Mouse (Mus musculus) hindbrain, embryonic 12.5 days (tissue): ENCODE results near the gene Acsm2. TPM values are rescaled to one million over a fixed set of nuclear protein-coding genes. Genes with fewer than 3 reads are reported as not detected.
"Not testable (repeated sequence)": the region's sequence is repeated elsewhere in the genome, so short reads cannot be mapped to it uniquely, and the experiment has no call there.

Experiments used
- ATAC-seq: fragments of 200-750 bp; cut with Nextera tagmentation; 2 replicates; pipeline ENCODE4 v1.8.0; 2017; ENCODE audit warnings: moderate TSS enrichment; ENCODE audit not compliant: low FRiP score
- H3K27ac ChIP-seq: fragments of 300-500 bp; sonication (generic); 2 replicates; pipeline ENCODE4 v1.5.1; 2016; ENCODE audit warnings: mild to moderate bottlenecking
- H3K27me3 ChIP-seq: fragments of 300-500 bp; sonication (generic); 2 replicates; pipeline ENCODE4 v1.6.1; 2016; ENCODE audit warnings: mild to moderate bottlenecking
- H3K36me3 ChIP-seq: fragments of 300-500 bp; sonication (generic); 2 replicates; pipeline ENCODE4 v1.6.1; 2016; ENCODE audit warnings: mild to moderate bottlenecking
- H3K4me1 ChIP-seq: fragments of 300-500 bp; sonication (generic); 2 replicates; pipeline ENCODE4 v1.6.1; 2016
- H3K4me2 ChIP-seq: fragments of 300-500 bp; sonication (generic); replicated peaks from 2 replicates; pipeline ENCODE4 v1.6.1; 2016; ENCODE audit warnings: mild to moderate bottlenecking
- H3K4me3 ChIP-seq: fragments of 300-500 bp; sonication (generic); 2 replicates; pipeline ENCODE4 v1.5.1; 2016; ENCODE audit warnings: mild to moderate bottlenecking
- H3K9ac ChIP-seq: fragments of 300-500 bp; sonication (generic); 2 replicates; pipeline ENCODE4 v1.6.1; 2016; ENCODE audit warnings: mild to moderate bottlenecking, moderate library complexity
- H3K9me3 ChIP-seq: fragments of 300-500 bp; sonication (generic); replicated peaks from 2 replicates; pipeline ENCODE4 v1.6.1; 2016; ENCODE audit warnings: mild to moderate bottlenecking
- WGBS: fragments of 180-500 bp; shearing (Covaris S2); methylation state at CpG from one replicate; pipeline ENCODE4 v1.1.7; 2016; 5-methylcytosine and 5-hydroxymethylcytosine counted together
- polyA plus RNA-seq: library from polyadenylated mRNA; unstranded; fragments of >200 nt; fragmentation: Nextera tagmentation; extraction: Ambion mirVana; gene quantifications from 2 replicates; pipeline ENCODE4 v1.2.1, GENCODE M21; 2016

The Acsm2 gene
- polyA plus RNA-seq, 1 experiment from 2014 or later: not detected

GRCm38 (mm10) chr7:119527548-119527947 lies 26.6 kb upstream of the Acsm2 start:
- no peaks in the 10 kb centered on the region for H3K4me1 ChIP-seq
- H3K4me3 ChIP-seq: no peak overlapping the region
- H3K27ac ChIP-seq: no peak overlapping the region
- WGBS: 78% methylated on average over 2 of the region's 2 CpGs
- H3K36me3 ChIP-seq: no peaks in the 10 kb centered on the region
- no peaks in the 10 kb centered on the region for H3K27me3 ChIP-seq
- H3K9me3 ChIP-seq: no peaks in the 10 kb centered on the region
- no peak for ATAC-seq
- H3K9ac ChIP-seq: no peak overlapping the region
- H3K4me2 ChIP-seq: no peak overlapping the region

- Histone ChIP-seq H3K9me3 (no peaks in the 10 kb centered on the region), H3K4me3 (no peak overlapping the region), H3K9ac (no peak overlapping the region), H3K4me1 (no peaks in the 10 kb centered on the region), H3K27me3 (no peaks in the 10 kb centered on the region), H3K36me3 (no peaks in the 10 kb centered on the region), H3K4me2 (no peak overlapping the region), H3K27ac (no peak overlapping the region)
- 83% methylated on average over 7 of the region's 7 CpGs for WGBS
- ATAC-seq: no peak
These were observed 25.5 kb upstream of the Acsm2 start for GRCm38 (mm10) chr7:119528617-119529016.

- Histone ChIP-seq H3K9me3 (no peaks in the 10 kb centered on the region), H3K27me3 (no peaks in the 10 kb centered on the region), H3K36me3 (no peaks in the 10 kb centered on the region), H3K27ac (no peak overlapping the region), H3K4me3 (no peak overlapping the region), H3K4me2 (no peak overlapping the region), H3K9ac (no peak overlapping the region), H3K4me1 (no peaks in the 10 kb centered on the region)
- 66% methylated on average over 1 of the region's 1 CpGs for whole genome bisulfite sequencing
- no peak for ATAC-seq
These were observed 21.2 kb upstream of the Acsm2 start for GRCm38 (mm10) chr7:119532924-119533323.

- Histone ChIP-seq H3K4me3 (no peak overlapping the region), H3K27me3 (no peaks in the 10 kb centered on the region), H3K4me2 (no peak overlapping the region), H3K9me3 (no peaks in the 10 kb centered on the region), H3K27ac (no peak overlapping the region), H3K9ac (no peak overlapping the region), H3K4me1 (no peaks in the 10 kb centered on the region), H3K36me3 (no peaks in the 10 kb centered on the region)
- WGBS: 74% methylated on average over 2 of the region's 2 CpGs
- no peak for ATAC-seq
These were observed 19.8 kb upstream of the Acsm2 start for GRCm38 (mm10) chr7:119534389-119534788.

GRCm38 (mm10) chr7:119542445-119542844 lies 11.7 kb upstream of the Acsm2 start:
- Histone ChIP-seq H3K9me3 (no peaks in the 10 kb centered on the region), H3K9ac (no peak overlapping the region), H3K27ac (no peak overlapping the region), H3K36me3 (no peaks in the 10 kb centered on the region), H3K4me3 (no peak overlapping the region), H3K4me2 (no peak overlapping the region), H3K4me1 (no peaks in the 10 kb centered on the region), H3K27me3 (no peaks in the 10 kb centered on the region)
- no peak for ATAC-seq
- 79% methylated on average over 2 of the region's 2 CpGs for WGBS

GRCm38 (mm10) chr7:119545572-119545971 lies 8.6 kb upstream of the Acsm2 start:
- no peak overlapping the region for H3K27ac ChIP-seq
- no peaks in the 10 kb centered on the region for H3K27me3 ChIP-seq
- H3K9me3 ChIP-seq: no peaks in the 10 kb centered on the region
- no peak overlapping the region for H3K4me3 ChIP-seq
- H3K36me3 ChIP-seq: no peaks in the 10 kb centered on the region
- no peak overlapping the region for H3K9ac ChIP-seq
- H3K4me2 ChIP-seq: no peak overlapping the region
- ATAC-seq: no peak
- no peaks in the 10 kb centered on the region for H3K4me1 ChIP-seq

GRCm38 (mm10) chr7:119550471-119551222 lies 3.5 kb upstream of the Acsm2 start:
- Histone ChIP-seq H3K4me2 (no peak overlapping the region), H3K4me1 (no peaks in the 10 kb centered on the region), H3K4me3 (no peak overlapping the region), H3K27me3 (no peaks in the 10 kb centered on the region), H3K27ac (no peak overlapping the region), H3K36me3 (no peaks in the 10 kb centered on the region), H3K9me3 (no peaks in the 10 kb centered on the region), H3K9ac (no peak overlapping the region)
- WGBS: 89% methylated on average over 3 of the region's 3 CpGs
- ATAC-seq: no peak

- ATAC-seq: no peak
- no peak overlapping the region for H3K4me3 ChIP-seq
- WGBS: 87% methylated on average over 3 of the region's 3 CpGs
These were observed 5.8 kb downstream of the Acsm2 start for GRCm38 (mm10) chr7:119559789-119560451.

GRCm38 (mm10) chr7:119560452-119560835 lies 6.3 kb downstream of the Acsm2 start:
- Histone ChIP-seq H3K27me3 (no peaks in the 10 kb centered on the region), H3K9me3 (no peaks in the 10 kb centered on the region), H3K27ac (no peak overlapping the region), H3K9ac (no peak overlapping the region), H3K4me3 (no peak overlapping the region), H3K36me3 (no peaks in the 10 kb centered on the region), H3K4me1 (no peaks in the 10 kb centered on the region), H3K4me2 (no peak overlapping the region)
- no peak for ATAC-seq
- 87% methylated on average over 3 of the region's 3 CpGs for WGBS

More at GRCm38 (mm10) chr7:119559789-119560451, 5.8 kb downstream of the Acsm2 start:
- Histone ChIP-seq H3K27ac (no peak overlapping the region), H3K9ac (no peak overlapping the region), H3K36me3 (no peaks in the 10 kb centered on the region), H3K9me3 (no peaks in the 10 kb centered on the region), H3K27me3 (no peaks in the 10 kb centered on the region), H3K4me2 (no peak overlapping the region), H3K4me1 (no peaks in the 10 kb centered on the region)

- ATAC-seq: no peak
- H3K9ac ChIP-seq: no peak overlapping the region
- no peaks in the 10 kb centered on the region for H3K27me3 ChIP-seq
- H3K27ac ChIP-seq: no peak overlapping the region
- no peak overlapping the region for H3K4me2 ChIP-seq
- no peaks in the 10 kb centered on the region for H3K36me3 ChIP-seq
- no peak overlapping the region for H3K4me3 ChIP-seq
- no peaks in the 10 kb centered on the region for H3K4me1 ChIP-seq
- no peaks in the 10 kb centered on the region for H3K9me3 ChIP-seq
- WGBS: 58% methylated on average over 4 of the region's 4 CpGs
These were observed 7.3 kb downstream of the Acsm2 start for GRCm38 (mm10) chr7:119561441-119561840.

GRCm38 (mm10) chr7:119562476-119562875 lies 8.3 kb downstream of the Acsm2 start:
- not testable (repeated sequence) for ATAC-seq, H3K9ac ChIP-seq, H3K27me3 ChIP-seq, H3K4me2 ChIP-seq, H3K9me3 ChIP-seq, H3K4me1 ChIP-seq, H3K4me3 ChIP-seq, H3K36me3 ChIP-seq, H3K27ac ChIP-seq
- WGBS: 89% methylated on average over 2 of the region's 2 CpGs

GRCm38 (mm10) chr7:119594530-119595107 lies 40.5 kb downstream of the Acsm2 start:
- H3K27ac ChIP-seq: no peak overlapping the region
- no peaks in the 10 kb centered on the region for H3K9me3 ChIP-seq
- H3K9ac ChIP-seq: no peak overlapping the region
- no peak for ATAC-seq
- no peaks in the 10 kb centered on the region for H3K4me1 ChIP-seq
- H3K36me3 ChIP-seq: no peaks in the 10 kb centered on the region
- no peak overlapping the region for H3K4me3 ChIP-seq
- no peaks in the 10 kb centered on the region for H3K27me3 ChIP-seq
- WGBS: 87% methylated on average over 3 of the region's 3 CpGs
- no peak overlapping the region for H3K4me2 ChIP-seq

- H3K36me3 ChIP-seq: no peaks in the 10 kb centered on the region
- ATAC-seq: no peak
- WGBS: 8% methylated on average over 1 of the region's 1 CpGs
- no peak overlapping the region for H3K27ac ChIP-seq
- H3K27me3 ChIP-seq: no peaks in the 10 kb centered on the region
- H3K9me3 ChIP-seq: no peaks in the 10 kb centered on the region
- no peaks in the 10 kb centered on the region for H3K4me1 ChIP-seq
- no peak overlapping the region for H3K4me2 ChIP-seq
- H3K4me3 ChIP-seq: no peak overlapping the region
- no peak overlapping the region for H3K9ac ChIP-seq
These were observed 41.2 kb downstream of the Acsm2 start for GRCm38 (mm10) chr7:119595306-119595705.
